Mouse (Mus musculus): Measurements from ENCODE around the gene Egfl7.

Gene Egfl7

DNA sequence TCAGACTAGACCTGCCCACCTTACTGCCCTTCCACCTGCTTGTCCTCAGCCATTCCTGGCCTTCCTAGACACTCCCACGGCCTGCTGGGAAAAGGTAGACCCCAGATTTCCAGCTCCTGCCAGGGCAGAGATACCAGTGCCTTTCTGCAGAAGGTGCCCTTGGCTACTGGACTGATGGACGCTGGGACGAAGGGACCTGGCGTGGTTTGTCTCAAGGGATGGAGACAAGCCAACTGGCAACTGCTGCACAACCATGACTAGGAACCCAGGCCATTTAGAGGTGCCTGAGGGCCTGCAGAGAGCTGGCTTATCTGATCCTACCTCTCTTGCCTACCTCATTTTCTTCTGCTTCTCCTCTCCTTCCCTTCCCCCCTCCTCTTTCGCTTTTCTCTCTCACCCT lies 35.1 kb downstream of the Egfl7 start:
- no peak for DNase-seq (ENCODE audit: low read depth, low spot score)

DNA sequence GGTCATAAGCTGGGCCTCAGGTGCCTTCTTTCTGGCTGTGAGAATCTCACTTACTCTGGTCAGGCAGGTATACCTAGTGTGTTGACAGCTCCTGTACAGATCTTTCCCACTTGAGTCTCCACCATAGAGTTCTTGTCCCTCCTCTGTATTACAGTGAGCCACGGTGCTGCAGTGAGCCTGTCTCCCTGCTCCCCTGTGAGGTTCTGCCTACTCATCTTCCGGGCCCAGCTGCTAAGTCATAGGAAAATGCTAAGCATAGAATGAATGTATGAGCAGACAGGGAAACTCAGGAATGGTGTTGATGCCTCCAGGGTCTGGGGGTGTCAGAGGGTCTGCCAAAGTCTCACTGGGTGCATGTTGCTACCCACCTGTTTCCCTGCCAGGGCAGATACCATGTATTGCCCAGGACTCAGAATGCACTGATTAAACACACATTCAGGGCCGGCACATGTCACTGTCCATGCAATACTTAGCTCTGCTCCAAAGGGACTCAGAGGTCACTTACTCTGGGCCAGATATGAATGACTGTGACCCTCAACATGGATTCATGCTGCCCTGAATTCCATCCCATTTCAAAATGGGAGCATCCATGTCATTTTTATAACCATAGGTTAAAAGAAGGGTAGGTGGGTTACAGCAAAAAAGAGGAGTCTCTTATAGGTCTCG lies 35.8 kb downstream of the Egfl7 start:
- DNase-seq (ENCODE audit: low read depth, low spot score): no peak

DNA sequence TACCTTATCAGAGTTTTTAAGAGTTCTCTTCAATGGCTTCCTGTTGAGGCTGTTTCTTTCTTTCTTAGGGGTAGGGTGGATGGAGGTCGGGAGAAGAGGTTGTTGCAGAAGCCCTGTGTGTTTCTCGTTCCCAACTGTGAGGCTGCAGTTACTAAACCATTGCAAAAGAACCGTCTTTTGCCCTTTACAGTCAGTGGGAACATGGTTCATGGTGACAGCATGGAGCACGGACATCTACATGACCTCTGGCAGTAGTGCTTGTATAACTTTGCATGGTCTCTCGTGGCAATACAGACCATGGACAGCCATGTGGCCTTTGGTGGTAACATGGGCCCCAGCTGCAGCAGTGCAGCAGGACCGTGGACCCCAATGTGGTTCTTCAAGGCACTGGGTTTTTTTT lies 37.5 kb downstream of the Egfl7 start:
- DNase-seq (ENCODE audit: low read depth, low spot score): no peak

DNA sequence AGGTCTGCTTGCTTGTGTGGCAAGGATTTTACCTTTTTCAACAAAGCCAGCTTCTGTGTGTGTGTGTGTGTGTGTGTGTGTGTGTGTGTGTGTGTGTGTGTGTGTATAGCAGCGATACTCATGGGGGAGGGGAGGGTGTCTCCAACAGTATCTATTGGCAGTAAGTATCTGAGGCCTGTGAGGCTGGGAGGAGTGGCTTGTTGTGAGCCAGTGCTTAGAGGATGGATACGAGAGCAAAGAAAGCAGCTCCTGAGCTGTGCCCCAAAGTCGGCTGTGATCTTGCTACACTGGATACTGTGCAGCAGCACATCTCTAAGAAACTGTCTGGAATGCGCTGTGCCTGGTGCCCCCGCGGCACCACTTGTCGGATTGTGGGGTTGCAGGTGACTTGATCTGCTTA lies 38.1 kb downstream of the Egfl7 start:
- no peak for DNase-seq (ENCODE audit: low read depth, low spot score)

DNA sequence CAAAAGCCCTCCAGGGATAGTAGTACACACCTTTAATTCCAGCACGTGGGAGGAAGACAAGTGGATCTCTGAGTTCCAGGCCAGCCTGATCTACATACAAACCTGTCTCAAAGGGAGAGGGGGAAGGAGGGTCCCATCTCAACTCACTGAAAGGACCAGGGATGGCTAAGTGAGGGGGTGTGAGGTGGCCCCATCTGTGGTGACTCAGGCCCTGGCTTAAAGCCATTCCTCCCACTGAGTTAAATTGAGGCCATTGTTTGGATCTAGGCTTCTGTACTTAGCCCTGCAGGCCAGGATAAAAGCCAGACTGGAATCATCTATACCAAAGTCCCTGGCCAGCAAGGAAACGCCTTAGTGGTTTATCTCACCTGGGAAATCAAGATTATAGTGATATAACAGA lies 41.4 kb downstream of the Egfl7 start:
- DNase-seq (ENCODE audit: low read depth, low spot score): no peak

DNA sequence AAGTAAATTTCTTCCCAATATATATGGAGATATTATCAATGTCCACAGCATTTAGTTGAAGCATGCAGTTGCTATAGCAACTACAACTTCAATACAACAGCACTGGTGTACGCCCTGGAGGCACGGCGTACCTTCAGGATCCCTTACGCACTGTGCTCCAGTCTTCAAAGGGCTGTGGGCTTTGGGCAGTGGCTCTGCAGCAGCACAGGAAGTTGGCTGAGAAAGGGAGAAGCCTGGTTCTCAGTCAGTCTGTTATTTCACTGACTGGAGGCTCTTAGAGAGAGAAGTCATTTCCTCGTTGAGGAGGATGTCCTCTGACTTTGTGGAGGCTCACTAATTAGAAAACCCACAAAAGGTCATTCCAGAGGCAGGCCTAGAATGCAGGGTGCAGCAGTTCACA lies 43.2 kb downstream of the Egfl7 start:
- no peak for DNase-seq (ENCODE audit: low read depth, low spot score)

DNA sequence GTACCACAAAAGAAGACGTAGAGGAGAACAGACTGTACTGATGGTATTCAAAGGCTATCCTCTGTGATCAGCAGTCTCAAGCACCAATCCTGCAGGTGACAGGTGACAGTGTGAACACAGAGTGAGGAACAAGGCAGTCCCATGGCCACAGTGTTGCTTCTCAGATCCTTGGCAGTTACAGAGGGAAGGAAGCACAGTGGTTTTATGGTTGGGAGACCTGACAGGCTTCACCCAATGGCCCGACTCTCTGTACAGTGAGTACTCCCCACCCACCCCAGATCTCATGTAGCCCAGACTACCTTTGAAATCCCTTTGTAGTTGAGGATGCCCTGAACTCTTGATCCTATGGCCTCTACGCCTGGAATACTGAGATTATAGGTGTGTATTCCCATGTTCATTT lies 45.6 kb downstream of the Egfl7 start:
- no peak for DNase-seq (ENCODE audit: low read depth, low spot score)

DNA sequence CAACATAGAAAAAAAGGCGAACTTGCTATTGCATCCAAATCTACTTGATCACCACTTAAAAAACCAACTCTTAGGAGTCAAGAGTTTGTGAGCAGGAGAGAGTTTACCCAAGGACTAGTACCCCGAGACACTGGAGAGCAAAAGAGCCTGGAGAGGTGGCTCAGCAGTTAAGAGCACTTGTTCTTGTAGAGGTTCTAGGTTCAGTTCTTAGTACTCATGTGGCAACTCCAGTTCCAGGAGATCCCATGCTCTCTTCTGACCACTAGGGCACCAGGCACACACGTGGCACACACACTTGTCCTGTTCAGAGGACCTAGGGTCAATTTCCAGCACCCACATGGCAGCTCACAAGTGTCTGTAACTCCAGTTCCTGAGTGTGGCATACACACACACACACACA lies 46.3 kb downstream of the Egfl7 start:
- DNase-seq (ENCODE audit: low read depth, low spot score): no peak

DNA sequence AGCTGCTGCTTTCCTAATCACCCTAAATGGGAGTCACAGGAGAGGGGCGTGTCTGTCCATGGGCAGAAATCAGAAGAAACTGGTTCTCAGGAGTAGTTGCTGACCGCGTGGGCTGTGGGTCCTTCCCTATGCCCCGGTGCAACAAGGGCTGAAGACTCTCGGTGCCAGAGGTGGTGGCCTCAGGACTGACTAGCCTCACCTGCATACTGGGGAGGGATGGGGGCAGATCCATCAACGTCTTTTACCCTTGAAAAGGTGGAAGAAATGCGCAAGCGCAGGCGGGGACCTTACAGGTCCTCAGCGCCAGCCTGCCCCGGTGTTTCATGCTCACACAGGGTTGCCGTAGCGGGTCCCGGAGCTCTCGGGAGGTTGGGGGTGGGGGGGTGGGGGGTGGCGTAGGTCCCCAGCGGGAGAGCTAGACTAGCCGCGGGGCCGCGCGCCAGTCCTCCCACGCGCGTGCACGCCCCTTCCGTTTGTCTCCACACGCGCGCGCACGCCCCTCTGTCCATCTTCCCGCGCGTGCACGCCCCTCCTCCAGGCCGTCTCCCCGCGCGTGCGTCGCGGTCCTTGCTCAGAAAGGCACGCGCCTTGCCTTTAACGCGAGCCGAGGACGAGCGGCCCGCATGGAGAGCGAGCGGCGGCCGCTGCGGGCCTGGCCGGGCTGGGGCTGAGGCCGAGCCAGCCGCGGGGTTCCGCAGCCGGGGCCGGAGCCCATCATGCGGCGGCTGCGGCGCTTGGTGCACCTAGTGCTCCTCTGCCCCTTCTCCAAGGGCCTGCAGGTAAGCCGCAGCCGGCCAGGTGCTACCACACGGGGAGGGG lies 48.3 kb downstream of the Egfl7 start, which contains the start of gene Fam69b:
Gene Fam69b (plus strand): TSS at position 537 of the 819 bp plus-strand sequence.
- DNase-seq (ENCODE audit: low read depth, low spot score): peak; percentile 76

DNA sequence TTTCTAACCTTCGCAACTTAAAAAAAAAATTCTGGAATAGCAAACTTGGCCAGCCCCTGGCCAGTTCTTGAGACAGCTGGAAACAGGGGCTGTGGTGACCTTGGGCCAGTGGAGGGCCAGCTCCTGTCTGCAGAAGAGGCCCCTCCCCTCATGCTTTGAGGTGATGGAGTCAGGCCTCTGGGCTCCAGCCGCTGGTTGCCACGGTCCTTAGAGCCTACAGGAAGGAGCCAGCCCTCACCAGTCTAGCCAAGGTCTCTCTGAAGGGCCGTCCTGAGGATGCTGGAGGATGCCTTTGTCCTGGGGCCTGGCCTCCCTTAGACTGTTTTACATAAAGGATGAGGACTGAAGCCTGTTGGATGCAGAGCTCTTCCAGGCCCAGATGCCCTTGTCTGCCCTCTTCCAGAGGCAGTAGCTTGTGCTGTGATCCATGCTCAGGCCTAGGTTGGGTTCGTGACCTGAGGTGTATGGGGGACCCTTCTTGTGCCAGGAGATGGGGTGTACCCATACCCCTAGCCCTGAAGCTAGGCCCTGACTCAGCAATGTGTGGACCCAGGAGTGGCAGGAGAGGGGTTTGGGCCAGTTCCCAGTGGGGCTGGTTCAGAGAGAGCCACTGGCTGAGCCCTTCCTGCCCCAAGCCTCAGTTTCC lies 49.1 kb downstream of the Egfl7 start:
- no peak for DNase-seq (ENCODE audit: low read depth, low spot score)

DNA sequence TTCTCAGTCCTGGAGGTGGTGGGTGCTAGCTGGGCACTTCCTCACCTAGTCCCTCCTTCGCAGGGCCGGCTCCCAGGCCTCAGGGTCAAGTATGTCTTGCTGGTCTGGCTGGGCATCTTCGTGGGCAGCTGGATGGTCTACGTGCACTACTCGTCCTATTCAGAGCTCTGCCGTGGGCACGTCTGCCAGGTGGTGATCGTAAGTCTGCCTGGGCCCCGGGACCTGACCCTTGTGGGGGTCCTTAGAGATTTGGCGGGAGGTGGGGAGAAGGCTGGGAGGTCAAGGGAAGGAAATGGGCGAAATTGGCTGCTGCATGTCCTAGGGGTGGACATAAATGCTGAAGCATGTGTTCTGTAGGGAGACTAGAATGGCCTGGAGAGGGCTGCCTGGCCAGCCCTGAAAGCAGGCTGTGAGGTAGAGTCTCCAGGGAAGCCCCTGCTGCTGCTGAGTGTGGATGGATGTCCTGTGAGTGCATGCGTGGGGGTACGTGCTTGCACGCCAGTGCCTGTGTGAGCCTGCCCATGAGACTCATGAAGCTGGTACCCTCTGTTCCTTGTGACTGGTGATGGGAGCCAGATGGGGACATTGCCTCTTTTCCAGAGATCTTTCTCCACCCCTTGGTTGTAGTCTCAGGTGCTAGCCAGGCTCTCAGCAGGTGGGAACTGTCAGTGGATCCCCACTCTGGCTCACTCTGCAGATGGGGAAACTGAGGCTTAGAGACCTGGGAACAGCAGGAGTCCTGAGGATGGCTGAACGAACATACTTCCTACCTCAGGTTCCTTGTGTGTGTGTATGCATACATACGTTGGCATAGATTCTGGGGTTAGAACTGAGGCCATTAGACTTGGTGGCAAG lies 53.0 kb downstream of the Egfl7 start:
- DNase-seq (ENCODE audit: low read depth, low spot score): no peak

DNA sequence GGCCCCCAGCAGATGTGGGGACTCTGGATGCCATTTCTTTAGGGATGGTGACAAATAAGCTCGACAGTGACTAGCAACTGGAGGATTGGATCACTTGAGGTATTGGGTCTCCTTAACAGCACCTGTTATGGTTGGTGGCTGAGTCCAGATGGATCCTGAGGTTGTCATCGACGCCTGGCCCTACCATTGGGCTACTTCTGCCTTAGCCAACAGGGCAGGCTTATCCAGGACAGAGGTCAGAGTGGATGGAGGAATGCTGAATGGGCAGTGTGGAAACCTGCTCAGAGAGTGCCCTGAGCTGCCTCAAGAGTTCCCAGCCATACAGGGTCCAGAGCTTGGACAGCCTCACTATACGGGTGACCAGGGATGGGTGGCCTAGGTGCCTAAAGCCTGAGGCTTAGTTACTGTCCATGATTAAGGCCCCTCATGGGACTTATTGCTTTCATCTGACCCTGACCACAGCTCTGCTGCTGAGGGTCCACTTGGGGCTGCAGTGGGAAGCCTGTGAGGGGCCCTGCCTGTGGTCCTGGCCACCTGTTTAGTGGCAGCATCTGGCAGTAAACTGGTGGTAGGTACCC lies 54.2 kb downstream of the Egfl7 start:
- DNase-seq (ENCODE audit: low read depth, low spot score): no peak

DNA sequence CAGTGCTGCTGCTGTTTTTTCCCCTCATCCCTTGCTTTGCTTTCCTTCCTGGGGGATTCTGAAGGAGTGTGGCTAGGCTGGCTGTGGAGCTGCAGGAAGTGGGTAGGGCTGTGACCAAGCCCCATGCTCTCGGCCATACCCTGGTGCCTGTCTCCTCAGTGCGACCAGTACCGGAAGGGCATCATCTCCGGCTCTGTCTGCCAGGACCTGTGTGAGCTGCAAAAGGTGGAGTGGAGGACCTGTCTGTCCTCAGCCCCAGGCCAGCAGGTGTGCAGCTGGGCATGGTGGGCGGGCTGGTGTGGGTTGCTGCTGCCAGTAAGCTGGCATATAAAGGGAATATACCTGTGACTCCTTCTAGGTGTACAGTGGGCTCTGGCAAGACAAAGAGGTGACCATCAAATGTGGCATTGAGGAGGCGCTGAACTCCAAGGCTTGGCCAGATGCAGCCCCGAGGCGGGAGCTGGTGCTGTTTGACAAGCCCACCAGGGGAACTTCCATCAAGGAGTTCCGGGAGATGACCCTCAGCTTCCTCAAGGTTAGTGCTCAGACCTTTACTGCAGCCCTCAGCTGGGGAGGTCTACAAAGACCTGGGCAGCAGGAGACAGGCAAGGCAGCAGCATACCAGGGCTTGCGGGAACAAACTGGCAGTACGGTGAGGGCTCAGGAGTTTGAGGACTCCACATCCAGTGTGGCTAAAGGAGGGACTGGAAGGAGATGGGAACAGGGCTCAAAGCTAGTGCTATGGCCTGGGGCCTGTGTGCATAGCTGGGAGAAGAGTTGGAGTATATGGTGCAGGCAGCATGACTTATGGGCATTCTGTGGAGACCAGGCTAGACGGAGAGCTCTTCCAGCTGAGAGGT lies 55.0 kb downstream of the Egfl7 start:
- no peak for DNase-seq (ENCODE audit: low read depth, low spot score)

DNA sequence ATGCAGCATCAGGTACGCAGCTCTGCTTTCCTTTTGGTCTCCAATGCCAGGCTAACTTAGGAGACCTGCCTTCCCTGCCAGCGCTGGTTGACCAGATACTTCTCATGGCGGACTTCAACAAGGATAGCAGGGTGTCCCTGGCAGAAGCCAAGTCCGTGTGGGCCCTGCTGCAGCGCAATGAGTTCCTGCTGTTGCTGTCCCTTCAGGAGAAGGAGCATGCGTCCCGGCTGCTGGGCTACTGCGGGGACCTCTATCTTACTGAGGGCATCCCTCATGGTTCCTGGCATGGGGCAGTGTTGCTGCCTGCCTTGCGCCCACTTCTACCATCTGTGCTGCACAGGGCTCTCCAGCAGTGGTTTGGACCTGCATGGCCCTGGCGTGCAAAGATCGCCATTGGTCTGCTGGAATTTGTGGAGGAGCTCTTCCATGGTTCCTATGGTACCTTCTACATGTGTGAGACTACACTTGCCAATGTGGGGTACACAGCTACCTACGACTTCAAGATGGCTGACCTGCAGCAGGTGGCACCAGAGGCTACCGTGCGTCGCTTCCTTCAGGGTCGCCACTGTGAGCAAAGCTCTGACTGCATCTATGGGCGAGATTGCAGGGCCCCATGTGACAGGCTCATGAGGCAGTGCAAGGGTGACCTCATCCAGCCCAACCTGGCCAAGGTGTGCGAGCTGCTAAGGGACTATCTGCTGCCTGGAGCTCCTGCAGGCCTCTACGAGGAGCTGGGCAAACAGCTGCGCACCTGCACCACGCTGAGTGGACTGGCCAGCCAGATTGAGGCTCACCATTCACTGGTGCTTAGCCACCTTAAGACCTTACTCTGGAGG lies 55.9 kb downstream of the Egfl7 start:
- DNase-seq (ENCODE audit: low read depth, low spot score): no peak

DNA sequence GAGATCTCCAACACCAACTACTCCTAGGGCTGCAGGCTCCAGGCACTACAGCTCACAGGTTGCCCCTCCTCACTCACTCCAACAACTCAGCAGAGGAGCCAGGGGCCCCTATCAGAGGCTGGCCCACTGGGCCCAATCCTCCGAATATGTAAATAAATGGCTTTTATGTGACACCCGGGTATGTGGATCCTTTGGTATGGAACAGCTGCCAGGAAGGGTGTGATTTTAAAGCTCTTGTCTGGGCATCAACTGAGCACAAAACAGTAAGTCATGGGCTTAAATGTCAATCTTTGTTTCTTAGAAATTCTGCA lies 56.5 kb downstream of the Egfl7 start:
- DNase-seq (ENCODE audit: low read depth, low spot score): no peak

DNA sequence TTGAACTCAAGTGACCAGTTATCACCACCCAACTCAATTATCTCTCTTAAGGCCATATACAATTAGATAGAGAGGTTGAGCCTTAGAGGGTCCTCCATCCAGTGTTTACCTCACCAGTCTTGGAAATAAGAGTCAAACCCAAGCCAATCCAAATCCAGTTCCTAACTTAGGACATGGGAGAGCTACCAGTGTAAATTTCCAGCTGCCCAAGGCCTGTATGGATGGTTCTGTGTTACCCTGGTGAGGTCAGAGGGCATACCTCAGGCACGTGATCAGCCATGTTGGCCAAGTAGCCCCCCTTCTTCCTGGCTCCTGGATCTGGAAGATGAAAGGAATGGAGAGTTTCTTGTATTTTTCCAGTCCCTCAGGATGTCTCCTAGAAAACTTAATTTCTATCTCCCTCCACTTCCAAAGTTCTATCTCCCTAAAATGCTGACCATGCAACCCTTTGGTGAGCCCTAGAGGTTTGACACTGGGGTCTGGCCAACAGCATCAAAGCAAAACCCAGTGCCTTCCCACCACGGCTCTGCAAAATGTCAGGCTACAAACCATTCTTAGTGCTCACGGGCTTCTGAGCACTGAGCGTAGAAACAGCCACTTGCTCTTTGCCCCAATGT lies 57.6 kb downstream of the Egfl7 start:
- DNase-seq (ENCODE audit: low read depth, low spot score): no peak

DNA sequence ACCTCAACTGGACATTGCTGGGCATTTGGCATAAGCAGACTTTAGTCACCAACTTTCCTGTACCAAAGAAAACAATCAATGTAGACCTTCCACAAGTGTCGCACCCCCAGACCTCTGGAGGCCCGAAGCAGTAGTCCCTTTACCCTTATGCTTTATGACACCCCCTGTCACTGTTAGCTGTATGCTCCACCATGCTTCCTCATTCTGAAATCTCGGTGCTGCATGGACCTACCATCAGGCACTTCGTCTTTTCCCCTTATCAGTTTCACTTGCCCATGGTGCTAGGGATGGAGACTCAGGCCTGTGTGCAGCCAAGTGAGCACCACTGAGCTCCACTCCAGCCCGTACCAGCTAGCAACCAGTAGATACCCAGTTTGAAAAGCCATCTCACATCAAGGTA lies 58.2 kb downstream of the Egfl7 start:
- no peak for DNase-seq (ENCODE audit: low read depth, low spot score)

DNA sequence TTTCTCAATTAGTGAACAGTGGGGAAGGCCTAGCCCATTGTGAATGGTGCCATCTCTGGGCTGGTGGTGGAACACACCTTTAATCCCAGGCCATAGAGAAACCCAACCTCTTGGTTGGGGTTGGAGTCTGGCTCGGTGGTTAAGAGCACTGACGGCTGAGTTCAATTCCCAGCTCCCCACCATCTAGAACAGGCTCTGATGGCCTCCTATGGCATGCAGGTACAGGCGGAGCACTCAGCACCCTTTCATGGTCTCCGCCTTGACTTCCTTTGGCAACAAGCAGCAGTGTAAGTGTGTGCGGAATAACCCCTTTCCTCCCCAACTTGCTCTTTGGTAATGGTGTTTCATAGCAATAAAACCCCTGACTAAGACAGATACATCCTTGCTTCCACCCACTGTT lies 58.8 kb downstream of the Egfl7 start:
- DNase-seq (ENCODE audit: low read depth, low spot score): no peak

DNA sequence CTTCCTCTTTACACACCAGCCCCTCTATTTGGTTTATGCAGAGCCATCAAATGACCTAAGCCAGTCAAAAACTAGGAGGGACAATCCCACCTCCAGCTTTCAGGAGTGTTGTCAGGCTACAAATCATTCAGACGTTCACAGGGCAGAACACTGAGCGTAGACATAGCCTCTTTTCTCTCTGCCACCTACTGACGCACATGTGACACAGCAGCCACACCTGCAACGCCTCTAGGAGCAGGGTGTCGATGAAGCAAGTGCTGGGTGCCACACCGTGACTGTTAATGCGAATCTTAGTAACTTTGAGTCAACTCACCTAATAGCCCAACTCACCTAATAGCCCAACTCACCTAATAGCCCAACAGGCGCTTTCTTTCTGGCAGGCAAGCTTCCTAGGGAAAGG lies 59.3 kb downstream of the Egfl7 start:
- DNase-seq (ENCODE audit: low read depth, low spot score): peak; percentile 35

All from forelimb bud, embryonic 11.5 days (tissue).